Mouse (Mus musculus): Measurements from ENCODE around the gene Foxd1. TPM values are rescaled to one million over a fixed set of nuclear protein-coding genes. Genes with fewer than 3 reads are reported as not detected.

Foxd1 gene
- polyA plus RNA-seq, 1 experiment from 2014 or later: 0.55 TPM

DNA sequence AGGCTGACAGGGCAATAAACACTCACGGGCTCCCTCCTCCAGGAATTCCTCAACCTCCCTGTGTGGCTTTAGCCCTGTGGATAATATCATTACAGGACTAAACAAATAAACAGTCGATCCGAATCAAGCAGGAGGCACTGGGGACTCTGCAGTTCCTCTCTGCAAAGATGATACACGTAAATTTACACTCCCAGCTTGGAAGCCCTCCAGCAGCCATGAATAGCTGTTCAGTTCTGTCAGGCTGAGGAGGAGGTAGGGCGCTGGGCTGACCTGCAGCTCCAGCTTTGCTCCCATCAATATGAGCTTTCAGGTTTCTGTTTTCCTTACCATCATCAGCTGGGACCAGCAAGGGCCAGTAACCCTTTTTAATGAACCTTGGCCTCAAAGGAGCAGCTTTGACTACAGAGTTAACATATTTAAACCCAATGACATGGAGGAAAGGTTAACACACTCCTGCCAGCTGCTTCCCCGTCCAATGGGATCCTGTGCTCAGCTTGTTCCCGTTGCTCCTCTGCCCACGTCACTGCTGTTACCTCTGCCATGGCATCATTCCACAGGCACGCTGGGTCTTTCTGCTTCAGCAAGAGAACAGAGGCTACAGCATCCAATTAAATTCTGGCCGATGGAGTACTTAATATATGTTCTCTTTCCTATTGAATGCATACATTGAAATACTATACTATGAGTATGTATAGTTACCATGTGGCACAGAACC lies 39.5 kb downstream of the Foxd1 start:
- Histone ChIP-seq H3K36me3 (no peaks in the 10 kb centered on the region), H3K4me1 (peaks cover 13% of the 10 kb centered on the region), H3K4me2 (replicated peaks) (no peak overlapping the region), H3K27ac (replicated peaks) (no peak overlapping the region), H3K4me3 (no peak overlapping the region), H3K27me3 (peaks cover 56% of the 10 kb centered on the region), H3K9me3 (no peaks in the 10 kb centered on the region), H3K9ac (replicated peaks) (no peak overlapping the region)
- WGBS: 32% methylated on average over 10 of the region's 10 CpGs
- ATAC-seq (replicated peaks): no peak

Other genes starting within 250 kb of the Foxd1 start
- gene Arhgef28, start 147.8 kb upstream of the Foxd1 start, polyA plus RNA-seq (2015; fragmentation: Nextera tagmentation; extraction: Ambion mirVana): 14.2 and 15.7 TPM in 2 replicates
- gene Utp15, start 91.2 kb upstream of the Foxd1 start, polyA plus RNA-seq (2015; fragmentation: Nextera tagmentation; extraction: Ambion mirVana): 32.8 and 34.4 TPM in 2 replicates
- 59.9 and 62.5 TPM in 2 replicates for gene Ankra2, start 91.2 kb upstream of the Foxd1 start, polyA plus RNA-seq (2015; fragmentation: Nextera tagmentation; extraction: Ambion mirVana)
- not detected in 2 replicates for gene Gm21976, start 74.4 kb upstream of the Foxd1 start, polyA plus RNA-seq (2015; fragmentation: Nextera tagmentation; extraction: Ambion mirVana)
- gene Btf3, start 37.2 kb upstream of the Foxd1 start, polyA plus RNA-seq (2015; fragmentation: Nextera tagmentation; extraction: Ambion mirVana): 585 and 597 TPM in 2 replicates
- 0.59 and 1.4 TPM in 2 replicates for gene Gm10320, start 137.8 kb downstream of the Foxd1 start, polyA plus RNA-seq (2015; fragmentation: Nextera tagmentation; extraction: Ambion mirVana)

All from forebrain, embryonic 15.5 days (tissue).